Mouse (Mus musculus) thymus, postnatal 25 days (tissue): ENCODE measurements around the gene Pax8.

Experiments used
- DNase-seq: peaks from one replicate; pipeline ENCODE4 v3.0.0; 2022

The Pax8 gene

DNA sequence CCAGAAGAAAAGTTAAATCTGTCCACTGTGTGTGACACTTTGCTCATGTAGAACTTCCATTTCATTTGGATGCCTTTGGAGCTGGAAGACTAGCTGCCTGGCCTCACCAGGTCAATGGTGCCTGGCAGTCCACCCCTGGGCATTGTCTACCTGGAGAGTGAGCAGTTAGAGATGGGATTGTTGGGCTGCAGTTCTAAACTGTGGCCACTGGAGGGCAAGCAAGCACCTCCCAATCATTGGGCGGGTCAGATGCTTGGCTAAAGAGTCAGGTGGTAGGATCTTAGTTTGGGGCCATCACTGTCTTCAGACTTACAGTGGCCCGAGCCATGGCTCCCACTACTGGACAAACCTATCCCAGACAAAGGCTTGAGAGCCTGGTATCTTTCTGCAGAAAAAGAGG, 66.2 kb downstream of the Pax8 start:
- DNase-seq, result peak; percentile 71

DNA sequence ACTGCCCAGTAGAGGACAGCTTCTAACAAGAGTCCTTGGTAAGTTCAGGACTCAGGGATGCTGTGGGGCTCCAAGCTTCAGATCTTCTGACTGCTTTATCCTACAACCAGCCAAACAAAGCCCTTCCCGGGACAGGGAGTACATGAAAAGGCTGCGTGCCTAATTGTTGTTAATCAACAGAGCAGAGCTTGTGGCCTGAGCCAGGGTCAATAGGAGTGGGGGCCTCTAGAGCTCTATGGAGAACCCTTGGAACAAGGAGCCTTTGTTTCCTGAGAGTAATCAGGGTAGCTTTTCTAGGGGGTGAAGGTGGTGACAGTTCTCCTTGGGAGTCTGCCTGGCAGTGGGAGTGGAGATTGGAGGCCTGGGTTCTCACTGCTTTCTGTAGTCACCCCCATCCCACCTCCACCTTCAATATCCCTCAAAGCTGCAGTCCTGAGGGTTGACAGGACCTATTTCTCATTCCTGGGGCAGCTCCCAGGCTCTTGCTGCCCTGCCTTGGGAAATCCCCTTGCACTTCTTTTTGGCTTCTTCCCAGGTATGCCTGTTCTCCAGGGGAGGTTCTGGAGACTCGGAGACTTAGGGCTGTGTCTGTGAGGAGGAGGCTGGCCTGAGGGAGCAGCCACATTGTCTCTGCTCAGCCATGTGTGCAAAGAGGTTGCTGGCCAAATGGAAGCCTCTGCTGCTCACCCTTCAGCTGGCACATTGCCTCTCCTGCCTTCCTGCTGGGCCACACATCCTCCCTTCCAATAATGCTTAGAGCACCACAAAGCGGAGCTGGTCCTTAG, 67.5 kb downstream of the Pax8 start:
- DNase-seq, result no peak

DNA sequence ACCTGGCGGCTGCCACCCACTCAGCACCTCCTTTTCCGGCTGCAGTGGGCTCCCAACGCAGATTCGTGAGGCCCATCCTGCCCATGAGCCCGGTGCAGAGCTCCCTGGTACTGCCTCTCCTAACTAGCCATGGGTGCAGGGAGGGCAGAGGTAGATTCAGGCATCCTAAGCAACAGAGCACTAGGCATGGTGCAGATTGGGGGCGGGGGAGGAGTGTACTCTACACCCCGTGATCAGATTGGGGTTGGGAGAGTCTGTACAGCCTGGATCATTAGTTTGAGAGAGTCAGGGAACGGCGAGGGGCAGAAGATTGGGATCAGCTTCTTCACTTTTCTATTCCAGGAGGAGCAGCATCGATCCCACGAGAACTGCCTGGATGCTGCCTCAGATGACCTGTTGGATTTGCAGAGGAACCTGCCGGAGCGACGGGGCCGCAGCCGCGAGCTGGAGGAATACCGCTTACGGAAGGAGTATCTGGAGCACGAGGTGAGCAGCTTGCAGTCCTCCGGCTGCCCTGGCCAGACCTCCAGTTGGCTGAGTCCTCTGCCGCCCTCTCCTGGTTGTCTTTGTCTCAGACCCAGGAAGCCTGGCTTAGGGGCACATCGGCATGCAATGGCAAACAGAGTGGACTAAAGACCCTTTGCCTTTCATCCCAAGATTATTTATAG, 69.9 kb downstream of the Pax8 start:
- peak; percentile 59 for DNase-seq

DNA sequence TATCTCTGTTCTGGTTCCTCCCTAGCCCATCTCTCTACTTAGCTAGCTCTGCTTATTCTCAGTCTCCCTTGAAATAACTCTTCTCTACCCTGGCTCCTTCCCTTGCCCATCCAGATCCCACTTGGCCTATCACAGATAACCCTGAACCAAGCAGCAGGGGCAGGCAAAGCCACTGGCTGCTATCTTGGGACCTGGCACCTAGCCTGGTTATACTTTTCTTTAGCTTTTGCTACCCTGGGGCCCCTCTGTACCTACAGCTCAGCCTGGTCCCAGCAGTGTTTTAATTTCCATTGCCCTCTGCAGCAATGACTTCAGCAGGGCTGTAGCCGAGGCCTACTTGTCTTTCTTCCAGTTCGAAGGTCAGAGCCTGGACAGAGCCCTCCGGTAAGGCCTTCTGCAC, 74.7 kb downstream of the Pax8 start:
- DNase-seq, result no peak

DNA sequence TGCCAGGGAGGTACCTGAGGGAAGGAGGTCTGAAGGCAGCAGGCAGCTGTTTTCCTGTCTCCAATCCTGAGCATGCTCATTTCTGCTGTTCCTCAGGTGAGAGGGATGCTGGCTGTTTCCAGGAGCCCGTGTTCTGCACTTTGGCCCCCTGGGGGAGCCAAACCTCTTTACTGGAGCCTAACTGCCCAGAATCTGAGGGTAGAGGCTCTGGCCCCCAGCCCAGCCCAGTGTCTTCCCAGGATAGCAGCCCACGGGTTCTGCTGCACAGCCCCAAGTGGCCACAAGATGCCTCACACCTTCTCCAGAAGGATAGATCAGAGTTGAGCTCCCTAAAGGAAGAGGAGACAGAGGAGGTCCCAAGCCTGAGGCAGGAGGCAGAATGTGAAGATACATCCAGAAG, 78.3 kb downstream of the Pax8 start:
- no peak for DNase-seq

DNA sequence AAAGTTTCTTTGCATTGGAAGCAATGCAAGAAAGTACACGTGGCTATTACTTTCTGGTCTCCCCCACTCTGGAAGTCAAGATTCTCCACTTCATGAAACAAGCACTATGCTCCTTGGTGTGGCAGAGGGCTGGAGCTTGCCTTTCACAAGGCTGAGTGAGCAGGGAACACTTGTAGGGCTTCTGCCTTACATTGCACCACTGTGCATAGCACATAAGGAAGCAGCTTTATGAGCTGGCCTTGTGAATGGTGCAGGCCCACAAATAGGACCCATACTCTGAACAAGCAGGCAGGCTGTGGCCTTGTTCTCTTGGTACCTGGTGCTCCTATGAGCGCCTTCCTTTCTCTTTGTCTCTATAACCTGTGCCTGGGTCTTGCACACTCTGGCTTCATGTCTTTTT, 82.1 kb downstream of the Pax8 start:
- no peak for DNase-seq

DNA sequence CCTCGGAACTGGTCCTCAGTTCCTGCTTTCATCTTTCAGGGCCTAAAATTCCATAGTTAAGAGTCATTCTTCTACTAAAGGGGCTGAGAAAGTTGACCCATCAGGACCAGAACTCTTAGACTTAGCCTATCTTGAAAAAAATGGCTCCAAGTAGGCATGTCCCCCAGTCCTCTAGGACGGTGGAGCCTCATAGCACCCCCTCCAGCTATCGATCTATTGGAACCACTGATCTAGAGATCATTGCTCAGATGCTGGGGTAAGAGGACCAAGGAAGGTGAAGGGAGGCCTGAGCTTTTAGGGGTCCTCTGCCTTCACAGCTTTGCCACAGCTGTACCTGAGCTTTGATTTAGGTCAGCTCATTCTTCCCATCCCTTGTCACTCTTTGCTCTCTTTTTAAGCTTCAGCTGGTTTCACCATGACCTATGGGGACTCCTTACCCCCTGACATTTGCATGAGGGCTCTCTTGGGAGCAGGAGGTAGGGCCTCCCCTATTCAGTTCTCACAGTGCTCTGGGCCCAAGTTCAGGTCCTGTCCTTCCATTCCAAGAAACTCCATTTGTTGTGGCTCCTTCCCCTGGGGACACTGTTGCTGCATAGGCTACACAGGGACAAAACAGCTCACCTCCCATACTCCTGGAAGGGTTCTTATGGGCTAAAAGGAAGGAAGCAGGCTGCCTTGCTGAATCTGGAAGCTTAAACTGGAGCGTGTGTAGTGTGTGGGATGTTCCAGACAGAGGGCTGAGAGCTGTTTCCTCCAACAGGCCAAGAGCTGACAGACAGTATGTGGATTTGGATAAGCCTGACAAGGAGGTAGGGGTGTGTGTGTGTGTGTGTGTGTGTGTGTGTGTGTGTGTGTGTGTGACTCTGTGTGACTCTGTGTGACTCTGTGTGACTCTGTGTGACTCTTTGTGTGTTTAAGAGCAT, 87.8 kb downstream of the Pax8 start:
- peak; percentile 15 for DNase-seq

DNA sequence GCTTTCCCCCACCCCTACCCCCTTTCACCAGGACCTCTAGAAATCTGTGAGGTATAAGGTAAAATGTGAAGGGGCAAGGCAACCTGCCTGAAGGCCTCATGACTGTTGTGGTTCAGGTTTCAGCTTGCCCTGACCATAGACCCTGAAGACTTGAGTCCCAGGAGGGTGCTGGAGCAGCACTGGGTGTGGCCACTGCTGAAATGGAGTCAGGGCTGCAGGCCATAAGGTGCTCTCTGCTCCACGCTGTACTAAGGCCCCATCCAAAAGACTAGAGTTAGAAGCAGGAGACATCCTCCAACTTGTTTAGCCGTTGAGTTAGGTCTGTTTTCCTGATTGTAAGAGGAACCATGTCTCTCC, 88.5 kb downstream of the Pax8 start:
- peak; percentile 40 for DNase-seq

DNA sequence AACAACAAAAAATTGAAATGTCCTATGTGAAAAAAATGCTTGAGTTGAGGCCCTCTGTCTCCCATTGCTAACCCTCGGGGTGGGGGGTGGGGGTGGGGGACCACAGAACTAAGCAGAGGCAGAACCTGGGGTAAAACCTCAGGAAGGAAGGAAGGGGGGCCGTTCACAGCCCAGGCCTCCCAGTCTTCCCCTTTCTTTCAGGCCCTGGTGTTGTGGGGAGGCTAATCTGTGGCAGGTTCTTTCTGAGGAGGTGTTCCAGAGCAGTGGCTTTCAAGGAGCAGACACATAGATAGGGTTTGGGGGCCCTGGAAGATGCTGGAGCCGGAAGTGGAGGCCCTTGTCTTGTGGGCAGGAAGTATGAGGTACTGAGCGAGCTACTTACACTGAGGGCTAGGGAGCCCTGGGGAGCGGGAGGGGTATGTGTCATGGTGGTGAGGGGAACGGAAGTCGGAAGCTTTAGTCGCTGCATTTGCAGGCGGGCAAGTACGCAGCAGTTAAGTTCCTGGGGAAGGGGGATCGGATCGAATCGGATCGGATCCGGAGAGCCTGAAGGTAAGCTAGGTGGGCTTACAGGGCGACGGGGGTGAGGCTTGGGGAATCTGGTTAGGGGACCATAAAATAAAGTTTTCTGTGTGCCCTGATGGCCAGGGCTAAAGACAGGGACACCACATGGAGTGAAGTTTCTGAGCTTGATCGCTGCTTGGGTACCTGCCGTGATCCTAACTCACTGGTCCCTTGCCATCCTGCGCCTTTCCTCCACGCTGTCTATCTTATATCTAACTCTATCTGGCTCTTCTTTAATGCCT, 89.0 kb downstream of the Pax8 start:
- DNase-seq, result peak; percentile 89

DNA sequence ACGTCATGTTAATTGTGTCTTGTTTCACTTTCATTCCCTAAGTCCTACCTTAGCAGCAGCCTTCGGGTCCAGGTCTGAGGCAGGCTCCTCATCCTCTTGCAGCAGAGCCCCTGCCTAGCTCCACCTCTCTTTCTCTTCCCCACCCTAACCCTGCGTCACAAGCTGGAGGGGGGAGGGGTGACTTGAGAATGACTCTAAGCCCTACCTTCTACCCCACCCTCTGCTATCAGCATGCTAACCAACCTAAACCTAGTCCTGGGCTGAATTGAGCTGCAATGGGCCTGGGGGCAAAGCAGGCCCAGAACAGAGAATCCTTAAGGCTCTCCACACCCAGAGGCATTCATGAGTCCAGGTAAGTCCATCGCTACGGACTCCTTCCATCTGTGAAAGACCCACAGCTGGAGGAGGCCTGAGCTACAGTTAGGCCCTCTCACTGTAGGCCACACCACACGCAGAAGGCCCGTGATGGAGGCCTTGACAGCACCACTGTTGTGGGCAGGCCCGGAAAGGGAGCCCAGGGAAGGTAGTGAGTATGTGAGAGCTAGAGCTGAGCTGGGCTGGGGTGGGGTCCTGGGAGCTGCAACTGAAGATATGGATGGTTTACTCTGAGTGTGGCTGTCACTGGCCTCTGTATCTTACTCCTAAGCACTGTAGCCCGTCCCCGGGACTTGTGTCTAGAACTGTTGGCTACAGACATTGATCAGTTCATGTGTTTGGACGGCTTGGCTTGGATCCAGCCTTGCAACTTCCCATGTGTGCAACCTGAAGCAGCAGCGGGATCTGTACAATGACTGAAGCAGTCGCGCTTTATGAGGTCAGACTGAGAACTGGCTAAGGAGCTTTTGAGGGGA, 90.1 kb downstream of the Pax8 start:
- peak; percentile 90 for DNase-seq

DNA sequence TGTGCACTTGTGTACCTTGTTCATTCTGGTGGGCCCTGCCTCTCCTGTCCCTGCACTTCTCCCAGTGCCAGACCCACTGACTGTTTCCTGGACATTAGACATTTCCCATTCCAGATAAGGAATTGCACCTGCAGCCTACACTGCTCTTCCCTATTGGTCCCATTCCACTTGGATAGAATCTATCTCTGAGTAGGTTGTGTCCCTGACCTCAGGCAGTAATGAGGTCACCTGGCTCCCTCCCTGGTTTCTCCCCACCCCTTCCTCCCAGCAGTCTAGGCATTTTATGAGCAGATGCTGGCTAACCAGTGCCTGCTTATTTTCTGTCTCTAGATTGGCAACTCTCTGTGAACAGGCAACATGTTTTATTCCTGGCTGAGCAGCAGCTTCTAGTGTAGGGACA, 91.0 kb downstream of the Pax8 start:
- no peak for DNase-seq

DNA sequence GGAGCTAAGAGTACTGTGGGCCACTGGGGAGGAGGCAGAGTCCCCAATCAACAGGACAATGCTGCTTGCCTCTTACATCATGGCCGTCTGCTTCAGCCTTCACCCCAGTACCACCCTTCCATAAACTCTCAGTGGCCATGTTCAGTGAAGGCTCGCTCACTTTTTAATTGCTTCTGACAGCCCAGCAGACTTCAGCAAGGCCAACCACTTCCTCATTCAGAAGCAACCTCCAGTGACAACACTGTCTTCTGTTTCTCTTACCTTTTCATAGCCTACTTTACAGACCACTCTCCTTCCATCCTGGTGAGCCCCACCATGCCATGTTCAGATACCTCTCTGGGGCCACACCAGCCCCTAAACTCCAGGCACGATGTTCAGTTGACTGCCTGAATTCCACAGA, 91.8 kb downstream of the Pax8 start:
- DNase-seq, result peak; percentile 21

DNA sequence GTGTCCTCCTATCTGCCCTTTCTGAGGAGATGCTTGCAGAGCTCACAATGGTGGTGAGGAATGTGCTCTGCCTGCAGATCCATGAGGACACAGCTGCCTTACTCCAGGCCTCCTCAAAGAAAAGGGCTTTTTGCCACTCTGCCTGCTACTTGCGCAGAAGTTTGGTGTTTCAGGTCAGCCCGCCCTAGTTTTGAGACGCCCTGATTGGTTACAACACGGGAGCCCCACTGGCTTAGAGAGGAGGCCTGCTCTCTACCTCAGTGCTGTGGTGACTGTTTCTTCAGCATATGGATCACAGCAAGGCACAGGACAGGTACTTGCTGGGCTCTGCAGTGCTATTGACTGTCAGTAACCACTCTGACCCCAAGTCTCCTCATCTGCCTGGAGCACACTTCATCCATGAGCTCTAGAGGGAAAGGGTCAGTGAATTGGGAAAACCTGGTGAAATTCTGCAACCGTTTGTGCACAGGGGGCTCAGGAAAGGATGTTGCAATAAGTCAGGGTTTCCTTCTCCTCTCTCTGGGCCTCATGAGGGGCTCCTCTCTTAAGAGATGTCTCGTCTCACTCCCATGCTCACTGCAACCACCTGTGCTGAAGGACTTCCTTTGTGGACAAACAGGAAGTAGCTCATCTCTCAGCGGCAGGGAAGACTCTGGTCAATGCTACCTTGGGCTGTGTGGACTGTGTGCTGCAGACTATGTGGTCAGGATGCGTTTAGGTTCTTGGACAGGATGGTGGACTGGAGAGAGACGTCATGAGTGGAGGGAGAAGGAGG, 92.8 kb downstream of the Pax8 start:
- peak; percentile 32 for DNase-seq

DNA sequence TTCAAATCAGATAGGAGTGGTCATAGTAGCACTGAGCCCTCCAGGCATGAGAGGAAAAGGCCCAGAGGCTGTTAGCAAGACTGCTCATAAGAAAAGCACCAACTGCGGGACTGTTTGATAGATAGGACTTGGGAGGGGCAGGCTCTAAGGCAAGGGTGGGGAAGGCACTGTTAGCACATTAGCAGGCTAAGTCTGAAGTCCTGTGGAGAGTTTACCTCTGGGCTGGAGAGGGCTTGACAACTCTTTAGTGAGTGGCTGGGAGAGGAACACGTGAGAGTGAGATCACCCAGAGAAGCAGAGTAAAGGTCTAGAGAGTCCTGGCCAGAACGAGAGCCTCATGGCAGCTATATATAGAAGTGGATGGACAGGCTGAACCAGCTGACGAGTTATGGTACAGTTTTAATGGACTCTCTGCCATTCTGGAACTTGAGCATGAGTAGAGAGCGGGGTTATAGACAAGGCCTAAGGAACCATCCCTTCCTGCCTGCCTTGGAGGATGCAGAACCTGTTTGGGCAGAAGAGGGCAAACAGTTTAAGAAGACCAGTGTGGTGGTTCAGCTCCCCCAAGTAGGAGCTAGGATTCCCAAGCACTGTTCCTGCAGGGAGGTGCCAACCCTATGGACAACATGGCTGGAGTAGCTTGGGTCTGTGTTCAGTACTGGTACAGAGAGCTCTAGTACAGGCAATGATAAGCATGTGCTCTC, 96.5 kb downstream of the Pax8 start:
- no peak for DNase-seq
